Mouse (Mus musculus) G1E-ER4 (cell line): ENCODE data around the gene Baz1a. TPM values are rescaled to one million over a fixed set of nuclear protein-coding genes. Genes with fewer than 3 reads are reported as not detected.
A peak's percentile ranks its signal among the peaks of the same experiment; 100 is the strongest.

Source experiments
- GATA1 ChIP-seq: IDR thresholded peaks from one replicate; pipeline ENCODE4 v1.8.0; 2012; ENCODE audit warnings: low read length, inconsistent platforms
- polyA plus RNA-seq: library from polyadenylated mRNA; stranded (reverse); fragments of >175 nt; gene quantifications from 2 replicates; pipeline ENCODE4 v1.2.3, GENCODE M21; 2012

Gene Baz1a
- polyA plus RNA-seq, 1 experiment: 26.2 TPM

GRCm38 (mm10) chr12:54988323-54988850, 25.8 kb downstream of the Baz1a start:
- no peak for TF ChIP-seq GATA1

GRCm38 (mm10) chr12:54987156-54987555, 27.0 kb downstream of the Baz1a start:
- TF ChIP-seq GATA1: no peak

- peak; percentile 44 for TF ChIP-seq GATA1
Observed at GRCm38 (mm10) chr12:54986052-54986717, 28.0 kb downstream of the Baz1a start, which contains the start of gene Gm20403. Gm20403 (minus strand) TSS chr12:54986529.

GRCm38 (mm10) chr12:54985257-54986051, 28.7 kb downstream of the Baz1a start:
- TF ChIP-seq GATA1: no peak

- TF ChIP-seq GATA1: no peak
Observed at GRCm38 (mm10) chr12:54984701-54985256, 29.4 kb downstream of the Baz1a start.

DNA sequence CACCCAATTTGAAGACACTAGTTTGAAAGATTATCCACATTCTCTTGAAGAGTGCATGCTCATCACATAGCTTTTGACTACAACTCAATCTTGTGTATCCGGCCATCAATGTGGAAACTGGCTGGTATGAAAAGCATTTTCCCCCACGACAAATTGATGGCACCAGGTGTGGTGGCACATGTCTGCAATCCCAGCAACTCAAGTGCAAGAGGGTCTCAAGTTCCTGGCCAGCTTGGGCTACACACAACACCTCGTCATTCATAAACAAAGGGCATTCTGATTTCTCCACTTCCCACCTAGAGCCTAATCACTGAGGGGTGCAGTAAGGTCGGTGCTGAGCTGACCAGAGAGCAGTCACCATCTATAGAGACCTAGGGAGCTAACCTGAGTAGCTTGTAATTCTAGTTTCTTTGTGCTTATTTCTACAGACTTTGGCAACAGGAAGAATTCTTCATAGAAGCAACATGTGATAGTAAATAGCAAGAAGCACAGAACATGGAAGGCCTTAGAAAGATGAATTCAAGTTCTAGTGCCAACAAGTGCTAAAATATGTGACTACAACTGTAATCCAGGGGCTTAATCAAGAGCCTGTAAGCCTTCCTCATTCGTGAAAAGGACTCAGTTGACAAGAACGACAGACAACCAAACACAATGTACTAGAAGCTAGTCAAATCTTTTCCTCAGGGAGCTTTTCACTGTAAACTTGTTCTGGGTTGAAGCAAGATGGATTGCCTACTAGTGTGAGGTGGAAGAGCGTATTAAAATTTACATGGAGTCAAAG, 31.0 kb downstream of the Baz1a start:
- TF ChIP-seq GATA1: no peak

GRCm38 (mm10) chr12:54981962-54982361, 32.2 kb downstream of the Baz1a start:
- TF ChIP-seq GATA1: no peak

DNA sequence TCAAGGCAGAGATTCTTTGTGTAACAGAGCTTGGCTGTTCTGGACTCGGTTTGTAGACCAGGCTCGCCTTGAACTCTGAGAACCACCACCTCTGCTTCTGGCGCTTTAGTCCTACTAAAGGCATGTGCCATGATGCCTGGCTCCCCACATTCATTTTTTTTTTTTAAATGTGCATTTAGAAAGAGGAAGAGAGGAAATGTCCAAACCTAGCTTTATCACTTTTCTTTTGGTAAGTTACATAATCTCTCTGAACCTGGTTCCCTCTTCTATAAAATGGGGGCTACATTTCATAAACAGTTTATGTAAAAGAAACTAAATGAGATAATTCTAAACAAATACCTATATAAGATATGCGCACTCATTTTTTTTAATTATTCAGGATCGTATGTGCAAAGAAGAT, 33.2 kb downstream of the Baz1a start:
- TF ChIP-seq GATA1: no peak

- TF ChIP-seq GATA1: no peak
Observed at GRCm38 (mm10) chr12:54980532-54980931, 33.6 kb downstream of the Baz1a start.

DNA sequence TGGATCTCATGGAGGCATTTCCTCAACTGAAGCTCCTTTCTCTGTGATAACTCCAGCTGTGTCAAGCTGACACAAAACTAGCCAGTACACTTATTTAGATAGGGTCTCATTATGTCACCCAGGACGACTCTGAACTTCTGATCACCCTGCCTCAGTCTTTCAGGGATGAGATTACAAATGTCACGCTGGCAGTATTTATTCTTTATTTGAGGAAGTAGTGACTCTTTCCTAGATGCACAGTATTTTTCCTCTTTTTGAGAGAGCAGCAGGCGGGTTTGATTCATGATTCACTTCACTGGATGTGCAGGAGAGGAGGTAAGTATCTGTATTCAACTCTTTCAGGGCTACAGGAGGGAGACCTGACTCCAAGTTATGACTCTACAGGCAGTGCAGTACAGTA, 45.1 kb downstream of the Baz1a start:
- no peak for TF ChIP-seq GATA1

DNA sequence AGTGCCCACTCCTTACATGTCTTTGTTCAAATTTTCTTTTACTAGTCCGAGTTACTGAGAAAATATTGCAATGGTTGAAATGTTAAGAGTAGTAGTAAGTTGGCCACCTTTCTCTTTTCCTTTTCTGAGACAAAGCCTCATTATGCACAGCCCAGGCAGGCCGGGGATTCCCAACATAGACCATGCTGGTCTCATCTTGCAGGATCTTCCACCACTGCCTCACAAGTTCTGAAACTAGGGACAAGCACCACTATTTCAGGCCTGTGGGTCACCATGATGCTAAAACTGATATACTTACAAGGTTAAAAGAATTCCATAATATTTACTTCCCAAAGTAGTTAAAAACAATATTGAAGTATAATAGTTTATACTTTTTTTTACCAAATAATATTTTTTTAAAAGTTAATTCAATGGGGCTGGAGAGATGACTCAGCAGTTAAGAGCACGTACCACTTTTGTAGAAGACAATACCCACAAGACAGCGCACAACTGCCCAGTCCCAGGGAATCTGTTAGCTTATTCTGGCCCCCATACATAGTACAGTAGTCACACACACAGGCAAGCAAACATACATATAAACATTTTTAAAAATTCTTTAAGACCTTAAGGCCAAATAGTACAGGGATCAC, 48.5 kb downstream of the Baz1a start:
- TF ChIP-seq GATA1: no peak

- TF ChIP-seq GATA1: no peak
Observed at GRCm38 (mm10) chr12:54959569-54959968, 54.6 kb downstream of the Baz1a start.

DNA sequence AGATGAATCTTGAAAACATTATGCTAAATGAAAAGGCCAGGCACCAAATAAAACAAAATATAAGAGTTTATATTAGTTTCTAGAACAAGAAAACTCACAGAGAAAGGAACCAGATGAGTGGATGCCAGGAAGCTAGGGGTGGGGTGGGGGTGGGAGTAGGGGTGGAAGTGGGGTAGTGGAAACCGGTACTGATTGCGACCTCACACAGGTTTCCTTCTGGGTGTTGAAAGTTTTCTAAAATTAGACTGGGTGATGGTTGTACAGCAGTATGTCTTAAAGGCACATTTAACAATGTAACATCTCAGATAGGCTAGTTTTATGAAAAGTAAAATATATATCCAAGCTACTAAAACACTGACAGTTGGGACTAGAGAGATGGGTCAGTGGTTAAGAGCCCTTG, 57.2 kb downstream of the Baz1a start:
- TF ChIP-seq GATA1: no peak

DNA sequence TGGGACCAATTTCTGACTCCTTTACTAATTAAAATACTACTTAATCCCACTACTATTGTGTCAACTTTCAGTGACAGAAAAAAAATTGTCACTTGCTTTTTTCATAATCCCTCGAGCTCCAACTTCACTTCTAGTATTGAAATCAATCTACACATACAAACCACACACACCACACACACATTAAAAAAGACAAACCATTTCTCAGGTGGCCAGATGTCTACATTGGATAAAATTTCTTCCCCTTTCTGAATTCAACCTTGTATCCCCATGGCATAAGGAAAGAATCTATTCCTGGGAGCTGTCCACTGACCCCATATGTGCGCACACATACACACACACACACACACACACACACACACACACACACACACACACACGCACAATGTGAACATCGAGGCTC, 57.7 kb downstream of the Baz1a start:
- no peak for TF ChIP-seq GATA1

- no peak for TF ChIP-seq GATA1
Observed at GRCm38 (mm10) chr12:54946116-54946515, 68.0 kb downstream of the Baz1a start.

- TF ChIP-seq GATA1: no peak
Observed at GRCm38 (mm10) chr12:54910387-54910786, 103.8 kb downstream of the Baz1a start.
